Mouse (Mus musculus): Measurements from ENCODE around the gene 0610040J01Rik.
A peak's percentile ranks its signal among the peaks of the same experiment; 100 is the strongest.
"Not testable (repeated sequence)": the region's sequence is repeated elsewhere in the genome, so short reads cannot be mapped to it uniquely, and the experiment has no call there.

Gene 0610040J01Rik

GRCm38 (mm10) chr5:63828380-63829185, 16.4 kb downstream of the 0610040J01Rik start:
- no peak for DNase-seq (ENCODE audit: low spot score)

DNA sequence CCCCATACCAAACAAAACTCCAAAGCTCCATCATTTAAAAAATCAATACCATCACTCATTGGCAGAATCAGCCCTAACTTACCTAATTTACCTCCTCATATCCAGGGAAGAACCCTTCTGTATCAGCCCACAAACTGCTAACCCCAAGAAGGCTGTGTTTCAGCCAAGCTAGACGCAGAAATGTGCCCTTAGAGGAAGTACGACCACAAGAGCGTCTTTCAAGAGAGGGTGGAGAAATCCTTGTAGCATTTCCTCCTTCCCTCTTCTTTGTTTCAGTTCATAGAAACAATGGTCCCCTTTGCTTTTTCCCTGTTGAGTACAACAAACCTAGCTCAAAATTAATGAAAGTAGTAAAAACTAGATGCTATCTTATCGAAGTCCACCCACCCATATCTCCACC, 18.9 kb downstream of the 0610040J01Rik start:
- no peak for DNase-seq (ENCODE audit: low spot score)

DNA sequence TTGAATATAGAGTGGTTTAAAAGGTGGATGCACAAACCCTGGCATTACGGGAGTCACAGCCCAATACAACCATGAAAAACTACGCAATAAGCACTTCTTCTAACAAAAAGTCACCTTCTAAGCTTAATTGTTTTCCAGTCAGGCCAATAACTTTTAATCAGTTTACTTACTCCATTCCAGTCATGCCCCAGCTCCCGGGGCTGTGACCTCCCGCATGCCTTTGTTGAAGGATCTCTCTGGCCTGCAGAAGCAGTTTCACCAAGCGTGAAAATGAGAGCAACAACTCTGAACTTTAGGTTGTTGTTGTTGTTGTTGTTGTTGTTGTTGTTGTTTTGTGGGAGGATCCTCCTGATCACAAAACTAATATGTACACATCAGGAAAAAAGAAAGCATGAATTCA, 21.8 kb downstream of the 0610040J01Rik start:
- no peak for DNase-seq (ENCODE audit: low spot score)

GRCm38 (mm10) chr5:63834435-63834834, 22.3 kb downstream of the 0610040J01Rik start:
- no peak for DNase-seq (ENCODE audit: low spot score)

GRCm38 (mm10) chr5:63837115-63837514, 25.0 kb downstream of the 0610040J01Rik start:
- no peak for DNase-seq (ENCODE audit: low spot score)

DNA sequence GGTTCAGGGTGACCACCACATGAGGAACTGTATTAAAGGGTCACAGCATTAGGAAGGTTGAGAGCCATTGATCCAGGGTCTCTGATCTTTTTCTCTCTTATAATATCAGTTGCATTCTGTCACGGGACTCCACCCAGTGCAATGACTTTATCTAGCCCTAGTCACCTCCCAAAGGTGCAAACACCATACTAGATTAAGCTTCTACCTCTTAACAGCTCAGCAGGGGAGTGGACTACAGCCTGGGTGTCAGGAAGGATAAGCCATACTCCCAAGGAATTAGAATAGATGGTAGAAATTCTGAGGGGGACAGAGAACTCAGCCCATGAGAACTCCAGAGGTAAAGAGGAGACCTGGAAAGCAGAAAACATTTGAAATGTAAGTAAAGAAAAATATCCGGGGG, 25.7 kb downstream of the 0610040J01Rik start:
- no peak for DNase-seq (ENCODE audit: low spot score)

GRCm38 (mm10) chr5:63839801-63840416, 27.7 kb downstream of the 0610040J01Rik start:
- no peak for DNase-seq (ENCODE audit: low spot score)

DNA sequence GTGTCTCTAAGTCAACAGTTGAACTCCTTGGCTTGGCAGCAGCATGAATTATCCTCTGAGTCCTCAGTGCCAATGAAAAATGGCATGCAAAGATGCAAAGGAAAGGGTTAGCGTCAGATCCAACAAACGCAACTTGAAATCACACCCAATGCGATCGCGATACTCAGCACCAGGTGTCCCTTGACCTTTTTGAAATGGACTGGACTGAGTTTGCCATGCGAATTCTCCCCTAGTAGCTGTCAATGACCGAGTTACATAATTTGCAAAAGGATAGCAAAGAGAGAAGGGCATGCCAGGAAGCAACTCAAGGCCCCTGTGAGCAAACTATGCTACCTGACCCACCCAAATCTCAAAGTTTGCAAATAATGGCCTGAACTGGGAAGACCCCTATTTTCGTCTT, 34.9 kb downstream of the 0610040J01Rik start:
- no peak for DNase-seq (ENCODE audit: low spot score)

DNA sequence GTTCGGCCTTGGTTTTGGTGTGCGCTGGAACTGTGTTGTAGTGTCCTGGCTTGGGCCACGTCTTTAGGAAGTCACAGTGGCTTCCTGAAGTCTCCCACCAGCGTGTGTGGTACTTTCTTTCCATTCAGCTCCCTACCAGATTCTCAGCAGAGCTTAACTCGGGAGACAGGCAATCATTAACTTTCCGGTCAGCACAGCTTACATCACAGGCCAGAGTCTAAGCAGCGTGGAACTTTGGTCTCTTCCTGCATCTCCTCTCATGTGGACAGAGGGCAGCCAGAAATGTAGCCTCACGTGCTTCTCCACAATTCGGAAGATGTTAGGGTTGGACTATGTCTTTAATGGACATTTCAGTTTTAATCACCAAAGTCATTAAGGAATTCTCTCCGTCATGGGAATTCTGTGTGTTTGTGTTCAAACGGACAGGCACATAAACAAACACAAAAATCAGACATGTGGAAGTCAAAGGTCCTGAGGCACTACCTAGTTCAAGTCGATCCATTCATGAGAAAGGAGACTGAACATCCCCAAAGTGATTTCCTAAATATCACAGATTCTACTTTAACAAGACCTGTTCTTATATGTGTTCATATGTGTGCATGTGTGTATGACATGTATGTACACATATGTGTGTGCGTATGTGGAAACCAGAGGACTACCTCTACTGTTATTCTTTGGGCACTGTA, 35.5 kb downstream of the 0610040J01Rik start:
- DNase-seq (ENCODE audit: low spot score): no peak

DNA sequence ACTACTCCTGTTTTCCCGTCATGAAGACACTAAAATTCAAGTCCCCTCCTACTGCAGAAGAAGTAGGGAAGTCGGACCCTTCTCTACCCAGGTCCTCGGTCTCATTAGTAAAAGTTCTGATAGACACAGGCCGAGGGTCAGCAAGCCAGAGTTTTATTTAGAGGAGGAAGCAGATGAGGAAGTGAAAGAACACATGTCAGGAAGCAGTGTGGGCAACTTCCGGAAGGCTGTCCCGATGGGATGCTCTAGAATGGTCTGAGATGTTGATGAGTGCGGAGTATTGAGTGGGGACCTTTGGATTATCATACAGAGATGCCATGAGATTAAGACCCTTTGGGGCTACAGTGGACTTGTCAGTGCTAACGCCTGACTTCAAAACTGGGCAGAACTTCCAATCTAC, 46.7 kb downstream of the 0610040J01Rik start:
- peak; percentile 6 for DNase-seq (ENCODE audit: low spot score)

GRCm38 (mm10) chr5:63867421-63867820, 55.3 kb downstream of the 0610040J01Rik start:
- DNase-seq (ENCODE audit: low spot score): no peak

DNA sequence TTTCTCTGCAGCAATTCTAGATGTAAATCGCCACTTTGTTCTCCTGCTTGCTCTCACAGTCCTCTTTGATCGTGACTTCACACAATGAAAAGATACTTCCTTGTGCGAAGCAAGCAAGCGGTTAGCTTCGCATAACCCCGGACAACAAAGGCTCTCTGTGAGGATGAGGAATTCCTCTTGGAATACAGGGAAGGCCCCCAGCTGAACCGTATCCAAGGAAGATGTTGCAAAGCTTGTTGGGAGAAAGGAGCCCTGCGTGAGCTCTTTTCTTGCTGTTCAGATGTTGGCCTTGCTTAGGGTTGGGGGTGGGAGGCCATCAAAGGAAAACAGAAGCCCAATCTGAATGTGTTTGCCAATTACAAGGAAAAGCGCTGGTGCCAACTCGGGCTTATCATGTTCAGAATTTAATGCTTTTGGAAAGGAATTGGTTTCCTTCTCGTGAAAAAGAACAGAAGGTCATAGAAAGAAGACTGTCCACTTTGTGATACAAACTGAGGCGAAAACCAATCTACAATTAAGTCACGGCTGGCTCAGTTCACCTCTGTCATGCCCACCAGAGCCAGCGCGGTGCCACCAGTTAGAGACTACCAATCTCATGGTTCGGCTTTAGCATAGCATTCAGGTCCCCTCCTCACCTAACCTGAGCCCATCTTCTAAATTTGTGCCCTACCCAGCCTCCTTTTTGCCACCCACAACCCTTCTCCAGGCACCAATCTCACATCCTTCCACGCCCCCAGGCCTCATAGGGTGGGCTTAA, 60.2 kb downstream of the 0610040J01Rik start:
- peak; percentile 17 for DNase-seq (ENCODE audit: low spot score)

- DNase-seq (ENCODE audit: low spot score): no peak
These were observed 62.7 kb downstream of the 0610040J01Rik start for GRCm38 (mm10) chr5:63874880-63875279.

DNA sequence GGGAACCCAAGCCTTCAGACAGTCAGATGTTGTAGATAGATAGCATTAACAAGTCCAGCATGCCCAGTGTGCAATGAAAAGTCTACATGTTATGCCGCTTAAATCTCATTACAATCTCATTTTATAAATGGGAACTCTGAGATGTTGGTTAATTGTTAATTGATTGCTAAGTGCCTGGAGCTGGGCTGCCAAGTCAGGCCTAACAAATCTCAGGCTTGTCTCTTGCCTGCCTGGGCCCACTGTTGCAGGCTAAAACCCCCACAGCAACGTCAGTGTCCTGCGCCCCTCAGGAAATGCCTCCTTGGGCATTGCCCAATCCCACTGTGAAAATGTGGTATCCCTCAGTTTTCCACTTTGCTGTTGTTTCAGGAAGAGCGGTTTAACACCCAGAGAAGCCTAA, 63.9 kb downstream of the 0610040J01Rik start:
- no peak for DNase-seq (ENCODE audit: low spot score)

DNA sequence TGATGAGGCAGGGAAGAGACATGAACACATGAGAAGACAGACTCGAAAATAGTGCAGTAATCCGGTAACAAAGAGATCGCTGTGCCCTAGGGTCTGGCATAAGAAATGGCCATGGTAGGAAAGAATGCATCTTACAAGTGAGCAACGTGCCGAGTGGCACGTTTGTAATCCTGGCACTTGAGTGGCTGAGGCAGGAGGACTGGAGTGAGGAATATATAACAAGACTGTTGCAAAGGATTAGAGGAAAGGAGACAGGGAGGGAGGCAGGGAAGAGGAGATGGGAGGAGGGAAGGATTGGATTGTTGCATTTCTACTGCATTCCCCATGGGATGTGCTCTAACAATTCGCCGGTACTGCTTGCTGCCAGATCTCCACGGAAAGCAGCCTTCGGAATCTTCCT, 66.9 kb downstream of the 0610040J01Rik start:
- no peak for DNase-seq (ENCODE audit: low spot score)

DNA sequence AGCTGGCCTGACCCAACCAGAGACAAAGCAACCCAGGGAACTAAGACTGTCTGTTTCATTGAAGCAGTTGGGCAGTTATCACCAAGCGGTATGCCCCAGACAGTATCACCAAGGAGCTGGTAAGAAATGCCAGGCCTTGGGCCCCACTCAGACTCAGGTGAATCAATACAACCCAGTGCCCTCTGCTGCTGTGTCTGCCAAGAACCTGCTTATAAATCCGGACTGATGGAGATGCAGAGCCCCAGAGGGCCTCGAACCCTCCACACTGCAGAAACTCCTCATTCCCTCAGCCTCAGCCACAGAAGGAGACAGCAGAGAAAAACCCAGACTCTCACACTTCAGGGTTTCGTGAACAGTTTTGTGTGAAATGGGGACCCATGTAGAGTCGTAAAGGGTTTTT, 74.1 kb downstream of the 0610040J01Rik start:
- DNase-seq (ENCODE audit: low spot score): no peak

DNA sequence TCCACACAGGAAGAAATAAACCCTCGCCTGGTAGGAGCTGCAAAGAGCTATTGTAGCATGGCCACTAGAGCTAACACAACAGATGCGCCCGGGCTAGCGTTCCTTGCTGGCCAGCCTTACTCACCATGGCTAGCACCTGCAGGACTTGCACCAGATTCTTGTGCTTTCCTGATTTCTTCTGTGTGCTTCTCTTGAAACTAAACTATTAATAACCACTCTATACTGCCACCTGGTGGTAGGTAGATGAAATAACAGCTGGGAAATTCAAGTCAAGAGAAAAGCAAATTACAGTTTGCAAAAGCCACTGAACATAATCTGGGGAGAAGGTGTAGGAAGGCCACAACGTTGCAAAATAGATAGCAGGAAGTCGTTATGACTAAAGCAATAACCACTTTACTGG, 74.5 kb downstream of the 0610040J01Rik start:
- DNase-seq (ENCODE audit: low spot score): no peak

- no peak for DNase-seq (ENCODE audit: low spot score)
These were observed 74.9 kb downstream of the 0610040J01Rik start for GRCm38 (mm10) chr5:63887111-63887510.

DNA sequence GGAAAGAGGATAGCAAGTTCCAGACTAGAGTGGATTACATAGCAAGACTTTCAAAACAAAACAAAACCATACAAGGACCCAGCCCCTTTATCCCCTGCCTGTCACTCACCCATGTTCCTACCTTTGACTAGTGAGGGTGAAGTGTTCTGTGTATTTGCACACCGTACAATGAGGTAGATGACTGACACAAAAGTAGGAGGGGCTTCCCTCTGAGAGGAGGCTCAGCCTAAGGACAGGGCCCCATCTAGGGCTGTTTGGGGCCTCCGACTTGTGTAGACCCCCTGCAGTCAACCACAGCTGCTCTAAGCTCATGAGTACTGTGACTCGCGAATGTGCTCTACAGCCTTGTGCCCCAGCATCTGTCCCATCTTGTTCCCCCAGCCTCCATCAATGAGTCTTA, 79.1 kb downstream of the 0610040J01Rik start:
- DNase-seq (ENCODE audit: low spot score): no peak

DNA sequence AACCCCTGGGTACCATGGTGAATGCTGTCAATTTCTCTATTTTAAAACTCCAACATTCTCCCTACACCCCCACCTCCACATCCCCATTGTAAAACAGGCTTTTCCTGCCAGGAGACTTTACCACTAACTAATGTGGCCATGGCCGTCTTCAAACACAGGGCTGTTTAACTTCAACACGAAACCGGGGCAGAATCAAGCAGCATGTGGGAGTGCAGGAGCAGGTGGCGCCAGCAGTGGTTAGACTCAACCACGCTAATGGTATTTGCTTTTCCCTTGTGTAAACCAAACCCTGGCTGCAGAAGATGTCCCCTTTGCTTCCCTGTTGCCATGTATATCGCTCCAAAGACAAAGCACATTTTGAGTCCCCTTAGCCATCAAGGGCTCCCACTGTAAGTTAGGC, 79.7 kb downstream of the 0610040J01Rik start:
- DNase-seq (ENCODE audit: low spot score): no peak

DNA sequence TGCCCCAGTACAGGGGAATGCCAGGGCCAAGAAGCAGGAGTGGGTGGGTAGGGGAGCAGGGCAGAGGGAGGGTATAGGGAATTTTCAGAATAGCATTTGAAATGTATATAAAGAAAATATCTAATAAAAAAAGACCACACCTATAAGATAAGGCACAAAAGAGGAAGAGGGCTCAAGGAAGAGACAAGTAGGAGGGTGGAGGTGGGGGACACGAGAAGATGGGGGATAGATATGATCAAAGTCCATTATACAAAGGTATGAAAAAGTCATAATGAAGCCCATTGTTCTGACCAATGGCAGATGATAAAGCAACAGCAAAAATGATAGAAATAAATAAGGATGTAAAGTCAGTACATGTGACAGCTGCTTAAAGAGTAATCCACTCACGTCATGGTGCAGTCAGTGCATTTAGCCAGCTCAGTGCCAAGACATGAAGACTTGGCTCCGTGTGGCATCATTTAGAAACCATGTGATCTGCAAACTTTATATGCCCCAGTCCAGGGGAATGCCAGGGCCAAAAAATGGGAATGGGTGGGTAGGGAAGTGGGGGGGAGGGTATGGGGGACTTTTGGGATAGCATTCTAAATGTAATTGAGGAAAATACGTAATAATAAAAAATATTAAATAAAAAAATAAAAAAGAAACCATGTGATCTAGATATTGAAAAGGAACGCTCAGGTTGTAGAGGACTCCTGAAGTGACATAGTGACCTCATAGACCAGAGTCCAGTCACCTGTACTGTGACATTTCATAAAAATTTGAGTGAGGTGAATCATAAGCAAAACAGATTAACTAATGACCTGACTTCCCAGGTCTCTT, 85.0 kb downstream of the 0610040J01Rik start:
- not testable (repeated sequence) for DNase-seq (ENCODE audit: low spot score)

- no peak for DNase-seq (ENCODE audit: low spot score)
These were observed 85.6 kb downstream of the 0610040J01Rik start for GRCm38 (mm10) chr5:63897820-63898110.
